Comparison of ENCODE assay signal across 8 mouse cellular contexts in the genomic region with DNA sequence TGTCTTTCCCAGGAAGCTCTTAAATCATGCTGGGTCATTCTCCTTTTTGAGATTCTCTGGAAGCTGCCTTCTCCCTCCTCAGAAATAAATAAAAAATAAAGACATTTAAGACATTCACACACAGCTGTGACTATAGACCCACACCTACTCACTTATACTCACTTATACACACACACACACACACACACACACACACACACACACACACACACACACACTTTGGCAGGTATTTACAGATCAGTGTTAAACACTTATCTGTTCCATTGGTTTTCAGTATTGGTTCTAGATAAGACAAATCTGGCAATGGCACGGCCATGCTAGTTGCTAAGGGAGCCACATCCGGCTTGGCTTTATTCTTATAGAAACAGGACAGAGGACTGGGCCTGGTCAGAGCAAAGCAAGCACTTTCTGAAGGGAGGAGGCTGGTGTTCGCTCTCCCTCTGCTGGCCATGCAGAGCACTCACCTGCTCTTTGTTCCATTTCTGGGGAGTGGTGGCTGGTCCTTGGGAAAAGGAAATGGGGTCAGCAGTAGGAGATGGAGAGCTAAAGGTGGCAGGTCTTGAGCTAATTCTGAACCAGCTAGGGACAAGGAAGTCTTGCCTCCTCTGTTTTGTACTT.
DNase-seq lines count a peak whose midpoint lies in the region; ATAC-seq and TF ChIP-seq lines count a peak whose summit lies in the region.

No protein-coding gene starts in this region.

- H3K9me3 ChIP-seq in heart, embryonic 11.5 days (replicated peaks; ENCODE audit: control insufficient read depth, low read length) = no peaks in the 10 kb centered on the region
- no peaks in the 10 kb centered on the region for H3K9me3 ChIP-seq in forebrain, embryonic 13.5 days (replicated peaks)
- H3K9me3 ChIP-seq in limb, embryonic 14.5 days (ENCODE audit: control insufficient read depth, low read length) = no peaks in the 10 kb centered on the region
- H3K9me3 ChIP-seq in neural tube, embryonic 11.5 days (ENCODE audit: control insufficient read depth, low read length) = no peaks in the 10 kb centered on the region

- H3K4me3 ChIP-seq in heart, embryonic 11.5 days (ENCODE audit: low read depth, low read length) = no peak overlapping the region
- no peak overlapping the region for H3K4me3 ChIP-seq in bone marrow, adult 2 months (replicated peaks; ENCODE audit: control insufficient read depth, low read depth, low read length)
- no peak overlapping the region for H3K4me3 ChIP-seq in forebrain, embryonic 13.5 days
- no peak overlapping the region for H3K4me3 ChIP-seq in kidney, adult 2 months (ENCODE audit: insufficient read depth, low read depth, low read length)
- no peak overlapping the region for H3K4me3 ChIP-seq in limb, embryonic 14.5 days (replicated peaks; ENCODE audit: low read length)
- H3K4me3 ChIP-seq in neural tube, embryonic 11.5 days (ENCODE audit: low read depth, low read length) = no peak overlapping the region

- no peak overlapping the region for H3K27ac ChIP-seq in heart, embryonic 11.5 days (ENCODE audit: low read depth, low read length)
- no peak overlapping the region for H3K27ac ChIP-seq in bone marrow, adult 2 months (ENCODE audit: control insufficient read depth, insufficient read depth, low read depth, low read length, poor library complexity)
- H3K27ac ChIP-seq in forebrain, embryonic 13.5 days = no peak overlapping the region
- H3K27ac ChIP-seq in kidney, adult 2 months (ENCODE audit: insufficient read depth, low read depth, low read length) = no peak overlapping the region
- no peak overlapping the region for H3K27ac ChIP-seq in limb, embryonic 14.5 days (replicated peaks; ENCODE audit: low read depth, low read length)
- no peak overlapping the region for H3K27ac ChIP-seq in neural tube, embryonic 11.5 days (ENCODE audit: low read depth, low read length)

- 8% methylated on average over 3 of the region's 3 CpGs for WGBS in heart, embryonic 11.5 days (ENCODE audit: insufficient replicate concordance)
- WGBS in bone marrow, adult 2 months = 46% methylated on average over 3 of the region's 3 CpGs
- WGBS in forebrain, embryonic 13.5 days = 21% methylated on average over 3 of the region's 3 CpGs
- WGBS in kidney, adult 2 months = 18% methylated on average over 3 of the region's 3 CpGs
- WGBS in limb, embryonic 14.5 days = 10% methylated on average over 3 of the region's 3 CpGs
- 26% methylated on average over 3 of the region's 3 CpGs for WGBS in neural tube, embryonic 11.5 days

- no peaks in the 10 kb centered on the region for H3K27me3 ChIP-seq in heart, embryonic 11.5 days (ENCODE audit: control insufficient read depth, insufficient read depth, low read length)
- no peaks in the 10 kb centered on the region for H3K27me3 ChIP-seq in forebrain, embryonic 13.5 days
- H3K27me3 ChIP-seq in kidney, adult 2 months (replicated peaks; ENCODE audit: control insufficient read depth, insufficient read depth, low read length) = no peaks in the 10 kb centered on the region
- no peaks in the 10 kb centered on the region for H3K27me3 ChIP-seq in limb, embryonic 14.5 days (ENCODE audit: control insufficient read depth, insufficient read depth, low read length)
- H3K27me3 ChIP-seq in neural tube, embryonic 11.5 days (ENCODE audit: control insufficient read depth, insufficient read depth, low read length) = no peaks in the 10 kb centered on the region

- no peak overlapping the region for H3K9ac ChIP-seq in heart, embryonic 11.5 days (ENCODE audit: low read depth, low read length)
- H3K9ac ChIP-seq in forebrain, embryonic 13.5 days = no peak overlapping the region
- no peak overlapping the region for H3K9ac ChIP-seq in limb, embryonic 14.5 days (ENCODE audit: low read depth, low read length, severe bottlenecking)
- no peak overlapping the region for H3K9ac ChIP-seq in neural tube, embryonic 11.5 days (ENCODE audit: low read length)

- TF ChIP-seq CTCF in bone marrow, adult 2 months (IDR thresholded peaks at IDR 0.05; ENCODE audit: control insufficient read depth, insufficient read depth, low read length) = peak; percentile 19; the same call in 1 of the 2 replicates
- peak; percentile 83 for TF ChIP-seq CTCF in kidney, adult 2 months (conservative IDR thresholded peaks at IDR 0.05; ENCODE audit: insufficient read depth, insufficient read length, low read depth, low read length)

- H3K4me1 ChIP-seq in heart, embryonic 11.5 days (ENCODE audit: control insufficient read depth, insufficient read depth, low read length) = no peaks in the 10 kb centered on the region
- H3K4me1 ChIP-seq in bone marrow, adult 2 months (ENCODE audit: control insufficient read depth, insufficient read depth, low read length) = no peaks in the 10 kb centered on the region
- H3K4me1 ChIP-seq in forebrain, embryonic 13.5 days = no peaks in the 10 kb centered on the region
- no peaks in the 10 kb centered on the region for H3K4me1 ChIP-seq in kidney, adult 2 months (ENCODE audit: control insufficient read depth, insufficient read depth, low read length)
- no peaks in the 10 kb centered on the region for H3K4me1 ChIP-seq in limb, embryonic 14.5 days (ENCODE audit: control insufficient read depth, insufficient read depth, low read length)
- H3K4me1 ChIP-seq in neural tube, embryonic 11.5 days (ENCODE audit: control insufficient read depth, insufficient read depth, low read length) = no peaks in the 10 kb centered on the region

- no peak for TF ChIP-seq POLR2A in bone marrow, adult 2 months (IDR thresholded peaks at IDR 0.05; ENCODE audit: borderline replicate concordance, control insufficient read depth, low read depth, low read length)
- no peak for TF ChIP-seq POLR2A in kidney, adult 2 months (IDR thresholded peaks at IDR 0.05; ENCODE audit: low read depth, low read length)
- TF ChIP-seq POLR2A in limb, embryonic 14.5 days (IDR thresholded peaks at IDR 0.05; ENCODE audit: borderline replicate concordance, extremely low read depth, insufficient read depth, insufficient read length) = no peak

- no peaks in the 10 kb centered on the region for H3K36me3 ChIP-seq in heart, embryonic 11.5 days (ENCODE audit: control insufficient read depth, insufficient read depth, low read length)
- H3K36me3 ChIP-seq in forebrain, embryonic 13.5 days (ENCODE audit: poor library complexity, severe bottlenecking) = no peaks in the 10 kb centered on the region
- H3K36me3 ChIP-seq in kidney, adult 2 months (ENCODE audit: control insufficient read depth, insufficient read depth, low read length) = no peaks in the 10 kb centered on the region
- no peaks in the 10 kb centered on the region for H3K36me3 ChIP-seq in limb, embryonic 14.5 days (ENCODE audit: control insufficient read depth, insufficient read depth, low read length)
- no peaks in the 10 kb centered on the region for H3K36me3 ChIP-seq in neural tube, embryonic 11.5 days (ENCODE audit: control insufficient read depth, insufficient read depth, low read length)

- ATAC-seq in heart, embryonic 11.5 days (replicated peaks; ENCODE audit: insufficient number of reproducible peaks, low FRiP score, low TSS enrichment) = peak; percentile 61; the same call in 1 of the 2 replicates
- peak; percentile 87 for ATAC-seq in forebrain, embryonic 13.5 days
- ATAC-seq in limb, embryonic 14.5 days (ENCODE audit: low FRiP score, low read depth) = peak; percentile 62; the same call in 1 of the 2 replicates
- peak; percentile 83; the same call in 1 of the 2 replicates for ATAC-seq in neural tube, embryonic 11.5 days (ENCODE audit: insufficient read depth, low FRiP score, low TSS enrichment)

- no peak for DNase-seq in heart, adult 11 months
- DNase-seq in kidney, adult 2 months = peak; percentile 27
- DNase-seq in limb, embryonic 14.5 days (ENCODE audit: low spot score) = peak; percentile 65
- peak; percentile 43 for DNase-seq in neural tube, embryonic 11.5 days (ENCODE audit: low spot score)
- DNase-seq in spleen, postnatal 14 days (ENCODE audit: low spot score in 2 of 2) = no peak

- no peak overlapping the region for H3K4me2 ChIP-seq in heart, embryonic 11.5 days
- H3K4me2 ChIP-seq in forebrain, embryonic 13.5 days = no peak overlapping the region
- no peak overlapping the region for H3K4me2 ChIP-seq in limb, embryonic 14.5 days (replicated peaks; ENCODE audit: low read depth, low read length, severe bottlenecking)
- no peak overlapping the region for H3K4me2 ChIP-seq in neural tube, embryonic 11.5 days (ENCODE audit: low read depth)

Comparison
In these comparisons a context has a peak if more than half of its experiments do, and no peak if none do; other contexts are left out.
1. DNase-seq: peak in kidney, adult 2 months (single experiment), limb, embryonic 14.5 days (single experiment) and neural tube, embryonic 11.5 days (single experiment); none in heart, adult 11 months (single experiment) and spleen, postnatal 14 days (0 of 2).
2. Peak in every context shown above with its lines, with median percentiles within 50 percentile points of each other: ATAC-seq.